Mouse (Mus musculus): ENCODE data around the gene Dscaml1. TPM values are rescaled to one million over a fixed set of nuclear protein-coding genes. Genes with fewer than 3 reads are reported as not detected.

Gene Dscaml1
- polyA plus RNA-seq, 1 experiment from 2014 or later, result 0.87 TPM

- Histone ChIP-seq H3K27ac (no peak overlapping the region), H3K4me1 (0 out of 2 replicates have a peak, but pooled peaks cover under 1% of the 10 kb centered on the region), H3K9ac (no peak overlapping the region), H3K4me3 (no peak overlapping the region), H3K36me3 (no peaks in the 10 kb centered on the region), H3K4me2 (replicated peaks) (no peak overlapping the region), H3K9me3 (no peaks in the 10 kb centered on the region), H3K27me3 (no peaks in the 10 kb centered on the region)
- WGBS, result 83% methylated on average over 6 of the region's 6 CpGs
- no peak for ATAC-seq (ENCODE audit: insufficient number of reproducible peaks, insufficient read depth, low FRiP score, low TSS enrichment)
These were observed 93.4 kb downstream of the Dscaml1 start for GRCm38 (mm10) chr9:45519841-45520240.

- Histone ChIP-seq H3K27ac (no peak overlapping the region), H3K9me3 (no peaks in the 10 kb centered on the region), H3K27me3 (no peaks in the 10 kb centered on the region), H3K4me1 (no peaks in the 10 kb centered on the region), H3K36me3 (no peaks in the 10 kb centered on the region), H3K9ac (no peak overlapping the region), H3K4me3 (no peak overlapping the region), H3K4me2 (replicated peaks) (no peak overlapping the region)
- whole genome bisulfite sequencing, result 67% methylated on average over 3 of the region's 3 CpGs
- ATAC-seq (ENCODE audit: insufficient number of reproducible peaks, insufficient read depth, low FRiP score, low TSS enrichment), result no peak
These were observed 96.4 kb downstream of the Dscaml1 start for GRCm38 (mm10) chr9:45522866-45523265.

- WGBS, result 71% methylated on average over 8 of the region's 8 CpGs
- Histone ChIP-seq H3K9me3 (no peaks in the 10 kb centered on the region), H3K4me1 (no peaks in the 10 kb centered on the region), H3K4me3 (no peak overlapping the region), H3K27me3 (no peaks in the 10 kb centered on the region), H3K4me2 (replicated peaks) (no peak overlapping the region), H3K27ac (no peak overlapping the region), H3K9ac (no peak overlapping the region), H3K36me3 (no peaks in the 10 kb centered on the region)
- ATAC-seq (ENCODE audit: insufficient number of reproducible peaks, insufficient read depth, low FRiP score, low TSS enrichment), result no peak
These were observed 98.1 kb downstream of the Dscaml1 start for GRCm38 (mm10) chr9:45524505-45524904.

GRCm38 (mm10) chr9:45533253-45533652, 106.8 kb downstream of the Dscaml1 start:
- Histone ChIP-seq H3K9ac (no peak overlapping the region), H3K27me3 (no peaks in the 10 kb centered on the region), H3K9me3 (no peaks in the 10 kb centered on the region), H3K27ac (no peak overlapping the region), H3K36me3 (no peaks in the 10 kb centered on the region), H3K4me3 (no peak overlapping the region), H3K4me1 (peaks cover 7% of the 10 kb centered on the region; the same call in 1 of the 2 replicates), H3K4me2 (replicated peaks) (no peak overlapping the region)
- WGBS, result 85% methylated on average over 2 of the region's 2 CpGs
- no peak for ATAC-seq (ENCODE audit: insufficient number of reproducible peaks, insufficient read depth, low FRiP score, low TSS enrichment)

GRCm38 (mm10) chr9:45534472-45534988, 108.1 kb downstream of the Dscaml1 start:
- WGBS, result 79% methylated on average over 8 of the region's 8 CpGs
- no peak for ATAC-seq (ENCODE audit: insufficient number of reproducible peaks, insufficient read depth, low FRiP score, low TSS enrichment)

GRCm38 (mm10) chr9:45537649-45538048, 111.2 kb downstream of the Dscaml1 start:
- no peak overlapping the region for H3K4me2 ChIP-seq (replicated peaks)
- no peak overlapping the region for H3K9ac ChIP-seq
- H3K27me3 ChIP-seq, result no peaks in the 10 kb centered on the region
- WGBS, result 75% methylated on average over 7 of the region's 7 CpGs
- no peak overlapping the region for H3K27ac ChIP-seq
- ATAC-seq (ENCODE audit: insufficient number of reproducible peaks, insufficient read depth, low FRiP score, low TSS enrichment), result no peak
- H3K9me3 ChIP-seq, result no peaks in the 10 kb centered on the region
- H3K4me1 ChIP-seq, result no peaks in the 10 kb centered on the region
- no peaks in the 10 kb centered on the region for H3K36me3 ChIP-seq
- no peak overlapping the region for H3K4me3 ChIP-seq

More at GRCm38 (mm10) chr9:45534472-45534988, 108.1 kb downstream of the Dscaml1 start:
- Histone ChIP-seq H3K9ac (no peak overlapping the region), H3K27me3 (no peaks in the 10 kb centered on the region), H3K27ac (no peak overlapping the region), H3K4me2 (replicated peaks) (no peak overlapping the region), H3K4me1 (peaks cover 7% of the 10 kb centered on the region; the same call in 1 of the 2 replicates), H3K4me3 (no peak overlapping the region), H3K9me3 (no peaks in the 10 kb centered on the region), H3K36me3 (no peaks in the 10 kb centered on the region)

GRCm38 (mm10) chr9:45539265-45540044, 113.0 kb downstream of the Dscaml1 start:
- Histone ChIP-seq H3K4me2 (replicated peaks) (no peak overlapping the region), H3K27ac (no peak overlapping the region), H3K36me3 (no peaks in the 10 kb centered on the region), H3K4me3 (no peak overlapping the region), H3K4me1 (no peaks in the 10 kb centered on the region), H3K9ac (no peak overlapping the region), H3K27me3 (no peaks in the 10 kb centered on the region), H3K9me3 (no peaks in the 10 kb centered on the region)
- 82% methylated on average over 14 of the region's 14 CpGs for WGBS
- no peak for ATAC-seq (ENCODE audit: insufficient number of reproducible peaks, insufficient read depth, low FRiP score, low TSS enrichment)

- Histone ChIP-seq H3K36me3 (no peaks in the 10 kb centered on the region), H3K4me2 (replicated peaks) (no peak overlapping the region), H3K9me3 (no peaks in the 10 kb centered on the region), H3K9ac (no peak overlapping the region), H3K4me3 (no peak overlapping the region), H3K27ac (no peak overlapping the region), H3K27me3 (no peaks in the 10 kb centered on the region), H3K4me1 (peaks cover 10% of the 10 kb centered on the region; the same call in 1 of the 2 replicates)
- no peak for ATAC-seq (ENCODE audit: insufficient number of reproducible peaks, insufficient read depth, low FRiP score, low TSS enrichment)
- 48% methylated on average over 13 of the region's 13 CpGs for WGBS
These were observed 119.7 kb downstream of the Dscaml1 start for GRCm38 (mm10) chr9:45546024-45546638.

GRCm38 (mm10) chr9:45546902-45547578, 120.6 kb downstream of the Dscaml1 start:
- 75% methylated on average over 7 of the region's 7 CpGs for WGBS
- Histone ChIP-seq H3K4me2 (replicated peaks) (no peak overlapping the region), H3K27ac (no peak overlapping the region), H3K9me3 (no peaks in the 10 kb centered on the region), H3K27me3 (no peaks in the 10 kb centered on the region), H3K9ac (no peak overlapping the region), H3K4me1 (peaks cover 10% of the 10 kb centered on the region; the same call in 1 of the 2 replicates), H3K36me3 (no peaks in the 10 kb centered on the region), H3K4me3 (no peak overlapping the region)
- no peak for ATAC-seq (ENCODE audit: insufficient number of reproducible peaks, insufficient read depth, low FRiP score, low TSS enrichment)

GRCm38 (mm10) chr9:45549796-45550195, 123.4 kb downstream of the Dscaml1 start:
- no peak overlapping the region for H3K9ac ChIP-seq
- 42% methylated on average over 5 of the region's 5 CpGs for WGBS
- peaks cover 10% of the 10 kb centered on the region; the same call in 1 of the 2 replicates for H3K4me1 ChIP-seq
- no peaks in the 10 kb centered on the region for H3K36me3 ChIP-seq
- H3K4me3 ChIP-seq, result no peak overlapping the region
- ATAC-seq (ENCODE audit: insufficient number of reproducible peaks, insufficient read depth, low FRiP score, low TSS enrichment), result no peak
- no peaks in the 10 kb centered on the region for H3K9me3 ChIP-seq
- H3K4me2 ChIP-seq (replicated peaks), result no peak overlapping the region
- no peaks in the 10 kb centered on the region for H3K27me3 ChIP-seq
- no peak overlapping the region for H3K27ac ChIP-seq

GRCm38 (mm10) chr9:45550210-45550609, 123.8 kb downstream of the Dscaml1 start:
- 34% methylated on average over 6 of the region's 6 CpGs for WGBS
- no peak for ATAC-seq (ENCODE audit: insufficient number of reproducible peaks, insufficient read depth, low FRiP score, low TSS enrichment)
- Histone ChIP-seq H3K36me3 (no peaks in the 10 kb centered on the region), H3K27ac (no peak overlapping the region), H3K9ac (no peak overlapping the region), H3K4me1 (peaks cover 12% of the 10 kb centered on the region; the same call in 1 of the 2 replicates), H3K4me2 (replicated peaks) (no peak overlapping the region), H3K27me3 (no peaks in the 10 kb centered on the region), H3K4me3 (no peak overlapping the region), H3K9me3 (no peaks in the 10 kb centered on the region)
